Mouse (Mus musculus): ENCODE data around the gene 4930556J24Rik. TPM values are rescaled to one million over a fixed set of nuclear protein-coding genes. Genes with fewer than 3 reads are reported as not detected.
"Not testable (repeated sequence)": the region's sequence is repeated elsewhere in the genome, so short reads cannot be mapped to it uniquely, and the experiment has no call there.

The 4930556J24Rik gene
- not detected for total RNA-seq (2021)
- long read RNA-seq, experiment 1, partial matches to known transcripts: 0 of 1 reads
- long read RNA-seq, experiment 1, other reads (novel, unspliced or antisense): 1 of 1 reads
- long read RNA-seq, experiment 2, partial matches to known transcripts: 0 of 1 reads
- long read RNA-seq, experiment 2, other reads (novel, unspliced or antisense): 1 of 1 reads

DNA sequence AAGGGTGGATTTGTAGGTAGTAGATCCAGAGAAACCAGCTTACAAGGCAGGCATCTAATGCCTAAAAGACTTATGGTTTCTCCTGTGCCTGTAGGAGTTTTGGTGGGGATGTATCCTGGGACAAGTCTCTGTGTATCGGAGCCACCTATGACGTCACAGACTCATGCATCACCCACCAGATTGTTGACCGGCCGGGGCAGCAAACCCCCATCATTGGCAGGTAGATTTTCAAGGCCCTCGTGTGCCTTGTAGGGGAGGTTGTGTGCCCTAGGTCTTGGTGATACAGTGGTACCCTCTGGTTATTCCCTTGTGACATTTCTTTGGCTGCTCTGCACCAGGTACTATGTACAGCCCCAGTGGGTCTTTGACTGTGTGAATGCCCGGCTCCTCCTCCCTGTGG is at the start of gene 4930556J24Rik:
Gene 4930556J24Rik (minus strand): TSS at position 101 of the 400 bp plus-strand sequence.
- intact Hi-C loops (cut with DNase I): no loop called here

GRCm38 (mm10) chr11:4023321-4023720 is 46.7 kb upstream of the 4930556J24Rik start:
- no peak for DNase-seq
- intact Hi-C loops (cut with DNase I): no loop called here

More for the DNA sequence above, at the start of gene 4930556J24Rik:
- no peak for DNase-seq

DNA sequence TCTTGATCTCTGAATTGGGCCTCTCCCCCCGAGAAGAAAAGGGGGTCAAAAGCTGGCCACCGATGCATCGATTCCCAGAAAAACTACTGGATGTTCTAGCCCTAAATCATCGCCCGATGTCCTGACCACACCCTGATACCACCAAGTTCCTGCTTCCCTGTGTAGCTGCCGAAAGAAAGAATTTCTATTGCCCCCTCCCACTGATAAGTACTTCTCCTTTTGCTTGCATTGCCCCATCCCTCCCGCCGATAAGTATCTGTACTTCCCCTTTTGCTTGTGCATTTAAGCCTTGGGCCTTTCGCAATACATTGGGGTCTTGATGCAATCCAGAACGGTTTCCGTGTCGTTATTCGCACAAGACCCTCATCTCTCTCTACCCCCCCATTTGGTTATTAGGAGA is 45.5 kb upstream of the 4930556J24Rik start:
- intact Hi-C loops (cut with DNase I); DNase-seq: not testable (repeated sequence)

DNA sequence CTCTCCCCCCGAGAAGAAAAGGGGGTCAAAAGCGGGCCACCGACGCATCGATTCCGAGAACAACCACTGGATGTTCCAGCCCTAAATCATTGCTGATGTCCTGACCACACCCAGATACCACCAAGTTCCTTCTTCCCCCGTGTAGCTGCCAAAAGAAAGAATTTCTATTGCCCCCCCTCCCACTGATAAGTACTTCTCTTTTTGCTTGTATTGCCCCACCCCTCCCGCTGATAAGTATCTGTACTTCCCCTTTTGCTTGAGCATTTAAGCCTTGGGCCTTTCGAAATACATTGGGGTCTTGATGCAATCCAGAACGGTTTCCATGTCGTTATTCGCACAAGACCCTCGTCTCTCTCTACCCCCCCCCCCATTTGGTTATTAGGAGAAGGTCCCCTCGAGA is 39.2 kb upstream of the 4930556J24Rik start:
- intact Hi-C loops (cut with DNase I); DNase-seq: not testable (repeated sequence)

DNA sequence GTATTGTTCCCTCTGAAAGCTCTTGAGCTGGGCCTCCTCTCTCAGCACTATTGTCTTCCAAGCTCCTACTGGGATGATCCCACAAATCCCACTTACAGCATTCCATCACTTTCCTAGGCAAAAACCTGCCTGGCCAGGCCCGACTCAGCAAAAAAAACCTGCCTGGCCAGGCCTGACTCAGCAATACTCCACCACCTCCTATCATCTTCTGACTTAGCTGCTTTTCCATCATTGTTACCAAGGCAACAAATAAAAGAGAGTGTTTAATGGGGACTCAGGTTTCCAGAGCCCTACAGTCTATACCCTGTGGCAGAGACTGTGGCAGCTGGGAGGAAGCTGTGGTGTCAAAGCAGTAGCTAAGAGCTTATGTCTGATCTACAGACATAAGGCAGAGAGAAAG is 36.0 kb upstream of the 4930556J24Rik start:
- DNase-seq: no peak
- intact Hi-C loops (cut with DNase I): no loop called here

DNA sequence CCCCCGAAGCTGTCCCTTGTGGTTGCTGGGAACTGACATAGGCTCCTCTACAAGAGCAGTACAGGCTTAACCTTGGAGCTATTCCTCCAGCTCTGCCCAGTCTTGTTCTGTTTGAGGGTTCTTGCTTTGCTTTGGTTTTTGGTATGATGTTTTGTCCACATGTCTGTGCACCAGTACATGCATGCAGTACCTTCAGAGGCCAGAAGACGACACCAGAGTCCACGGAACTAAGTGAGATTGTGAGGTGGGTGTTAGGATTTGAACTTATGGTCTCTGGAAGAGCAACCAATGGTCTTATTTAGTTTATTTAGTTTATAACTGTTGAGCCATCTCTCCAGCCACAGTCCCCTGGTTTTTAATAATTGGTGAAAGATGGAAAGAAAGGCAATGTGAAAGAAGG is 29.9 kb upstream of the 4930556J24Rik start:
- DNase-seq: no peak

DNA sequence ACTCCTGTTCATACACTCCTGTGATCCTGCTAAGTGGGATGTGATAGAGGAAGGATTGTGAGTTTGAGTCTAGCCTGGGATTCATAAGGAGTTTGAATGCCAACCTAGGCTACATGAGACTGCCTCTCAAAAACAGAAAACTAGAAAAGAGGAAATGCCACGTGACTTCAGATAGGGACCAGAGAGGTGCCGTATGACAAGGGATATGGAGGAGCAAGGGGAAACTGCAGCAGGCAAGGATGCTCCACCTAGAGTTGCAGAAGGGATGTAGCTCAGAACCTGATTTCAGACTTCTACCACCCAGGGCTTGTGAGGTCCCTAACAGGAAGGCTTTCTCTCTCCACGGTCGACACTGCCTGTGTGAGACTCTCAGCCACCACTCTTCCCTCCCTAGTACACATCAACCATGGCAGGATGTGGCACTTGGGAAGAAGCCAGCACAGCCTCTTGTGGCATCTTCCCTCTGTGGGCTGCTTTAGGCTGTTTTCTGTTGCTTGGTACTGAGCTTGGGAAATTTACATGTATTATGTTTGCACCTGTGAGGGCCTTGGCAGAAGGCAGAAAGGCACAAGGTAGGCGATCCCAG is 28.7 kb upstream of the 4930556J24Rik start:
- intact Hi-C loops (cut with DNase I): no loop called here
- DNase-seq: no peak

More for the DNA sequence above, 29.9 kb upstream of the 4930556J24Rik start:
- intact Hi-C loops (cut with DNase I): no loop called here

DNA sequence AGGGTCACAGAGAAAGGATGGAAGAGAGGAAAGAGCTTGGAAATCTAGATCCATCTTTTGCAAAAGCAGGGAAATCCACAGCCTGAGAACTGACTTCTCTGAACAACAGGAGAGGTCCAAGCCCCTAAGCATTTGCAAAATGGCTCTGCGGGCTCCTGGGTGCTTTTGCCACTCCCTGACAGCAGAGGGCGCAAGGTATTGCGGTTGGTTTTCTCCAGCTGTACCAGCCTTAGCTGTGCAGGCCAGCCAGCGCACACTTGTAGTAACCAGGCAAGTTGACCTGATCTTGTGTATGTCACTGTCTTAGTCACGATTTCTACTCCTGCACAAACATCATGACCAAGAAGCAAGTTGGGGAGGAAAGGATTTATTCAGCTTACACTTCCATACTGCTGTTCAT is 25.0 kb upstream of the 4930556J24Rik start:
- intact Hi-C loops (cut with DNase I): loop anchor here (2.0 kb wide), 1 partner anchor 79 kb away; no protein-coding TSS in a partner anchor
- DNase-seq: peak; percentile 66 to 78

GRCm38 (mm10) chr11:3999547-3999946 is 23.0 kb upstream of the 4930556J24Rik start:
- DNase-seq: no peak
- intact Hi-C loops (cut with DNase I): no loop called here

DNA sequence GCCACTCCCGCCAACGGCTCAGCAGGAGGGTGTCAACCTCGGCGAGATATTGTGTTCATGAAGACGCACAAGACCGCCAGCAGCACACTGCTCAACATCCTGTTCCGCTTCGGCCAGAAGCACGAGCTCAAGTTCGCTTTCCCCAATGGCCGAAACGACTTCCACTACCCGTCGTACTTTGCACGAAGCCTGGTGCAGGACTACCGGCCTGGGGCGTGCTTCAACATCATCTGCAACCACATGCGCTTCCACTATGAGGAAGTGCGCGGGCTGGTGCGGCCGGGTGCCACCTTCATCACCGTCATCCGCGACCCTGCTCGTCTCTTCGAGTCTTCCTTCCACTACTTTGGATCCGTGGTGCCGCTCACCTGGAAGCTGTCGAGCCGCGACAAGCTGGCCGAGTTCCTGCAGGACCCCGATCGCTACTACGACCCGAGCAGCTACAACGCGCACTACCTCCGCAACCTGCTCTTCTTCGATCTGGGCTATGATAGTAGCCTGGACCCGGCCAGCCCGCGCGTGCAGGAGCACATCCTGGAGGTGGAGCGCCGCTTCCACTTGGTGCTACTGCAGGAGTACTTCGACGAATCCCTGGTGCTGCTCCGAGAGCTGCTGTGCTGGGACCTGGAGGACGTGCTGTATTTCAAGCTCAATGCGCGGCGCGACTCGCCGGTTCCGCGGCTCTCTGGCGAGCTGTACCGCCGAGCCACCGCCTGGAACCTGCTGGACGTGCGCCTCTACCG is 21.6 kb upstream of the 4930556J24Rik start:
- intact Hi-C loops (cut with DNase I): no loop called here
- peak; percentile 11 for DNase-seq

GRCm38 (mm10) chr11:3996840-3997239 is 20.3 kb upstream of the 4930556J24Rik start:
- intact Hi-C loops (cut with DNase I): no loop called here
- DNase-seq: no peak

- no peak for DNase-seq
- intact Hi-C loops (cut with DNase I): no loop called here
These were observed 18.9 kb upstream of the 4930556J24Rik start for GRCm38 (mm10) chr11:3995511-3995910.

GRCm38 (mm10) chr11:3993914-3994313 is 17.3 kb upstream of the 4930556J24Rik start:
- intact Hi-C loops (cut with DNase I): no loop called here
- no peak for DNase-seq

DNA sequence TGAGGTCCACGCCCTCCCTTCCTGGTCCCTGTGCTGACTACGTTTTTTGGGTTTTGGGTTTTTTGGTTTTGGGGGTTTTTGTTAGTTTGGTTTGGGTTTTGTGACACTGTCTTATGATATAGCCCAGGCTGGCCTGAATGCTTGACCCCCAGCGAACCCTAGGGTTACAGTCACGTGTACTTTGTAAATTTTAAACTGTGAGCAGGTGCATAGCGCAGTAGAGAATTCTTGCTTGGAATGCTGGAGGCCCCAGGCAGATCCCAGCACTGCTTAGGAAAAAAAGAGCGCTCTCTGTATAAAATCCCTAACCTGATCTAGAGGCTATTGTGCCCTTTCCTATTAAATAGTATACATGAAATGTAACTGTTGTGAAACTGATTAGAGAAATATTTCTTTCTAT is 16.6 kb upstream of the 4930556J24Rik start:
- intact Hi-C loops (cut with DNase I): no loop called here
- DNase-seq: no peak

DNA sequence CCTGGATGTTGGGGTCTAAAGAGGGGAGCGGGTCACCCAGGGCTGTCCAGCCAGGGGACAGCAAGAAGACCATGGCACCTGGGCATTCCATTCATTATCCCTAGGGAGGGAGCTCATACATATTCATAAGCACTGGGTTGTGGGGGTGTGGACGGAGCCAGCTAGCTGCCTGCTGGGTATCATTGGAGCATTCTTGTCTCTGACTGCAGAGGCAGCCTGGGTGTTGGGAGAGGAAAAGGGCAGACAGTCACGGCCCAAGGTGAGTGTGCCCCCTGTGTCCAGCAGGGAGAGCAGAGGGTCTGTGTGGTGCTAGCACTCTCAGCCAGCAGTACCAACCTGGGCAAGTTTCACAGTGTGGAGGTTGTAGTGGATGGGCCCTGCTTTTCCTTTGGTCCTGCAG is 13.2 kb upstream of the 4930556J24Rik start:
- no peak for DNase-seq
- intact Hi-C loops (cut with DNase I): no loop called here

- DNase-seq: no peak
- intact Hi-C loops (cut with DNase I): no loop called here
These were observed 7.5 kb upstream of the 4930556J24Rik start for GRCm38 (mm10) chr11:3983863-3984745.

GRCm38 (mm10) chr11:3983291-3983862 is 6.8 kb upstream of the 4930556J24Rik start, which contains the start of gene Gal3st1:
Gene Gal3st1, plus strand, starts transcription at chr11:3983636.
- no peak for DNase-seq
- intact Hi-C loops (cut with DNase I): no loop called here

- intact Hi-C loops (cut with DNase I): no loop called here
- no peak for DNase-seq
These were observed 6.0 kb upstream of the 4930556J24Rik start for GRCm38 (mm10) chr11:3982275-3983209.

GRCm38 (mm10) chr11:3981536-3981935 is 5.0 kb upstream of the 4930556J24Rik start:
- intact Hi-C loops (cut with DNase I): no loop called here
- no peak for DNase-seq

Data from heart, postnatal 14 days (tissue).